Mouse (Mus musculus) gastrocnemius, postnatal 25 days (tissue): ENCODE data around the gene Adgre4. TPM values are rescaled to one million over a fixed set of nuclear protein-coding genes. Genes with fewer than 3 reads are reported as not detected.
"Not testable (repeated sequence)": the region's sequence is repeated elsewhere in the genome, so short reads cannot be mapped to it uniquely, and the experiment has no call there.

Experiments
- DNase-seq: peaks from one replicate; pipeline ENCODE4 v3.0.0; 2022
- long read RNA-seq, 2 experiments: library from polyadenylated mRNA; stranded (forward); transcript quantifications; one replicate each; pipeline ENCODE4 v2.0.0; 2021
- total RNA-seq, 2 experiments: library from RNA; stranded (reverse); gene quantifications; 1 replicate in 1 of 2; 2 replicates in 1 of 2; pipeline ENCODE4 v1.2.3; 2021

Adgre4 gene
- under 1 TPM in 1 of 2 experiments, not detected in 1; 0.19 TPM for total RNA-seq
- long read RNA-seq, experiment 1 = 0 reads
- long read RNA-seq, experiment 2 = 0 reads

GRCm38 (mm10) chr17:55749786-55750185 lies at the start of gene Adgre4:
TSS of gene Adgre4 (plus strand) at chr17:55749984.
- DNase-seq = no peak

GRCm38 (mm10) chr17:55702161-55702820 lies 47.5 kb upstream of the Adgre4 start:
- peak; percentile 18 for DNase-seq

GRCm38 (mm10) chr17:55702865-55703264 lies 46.9 kb upstream of the Adgre4 start:
- DNase-seq = no peak

GRCm38 (mm10) chr17:55711984-55712811 lies 37.6 kb upstream of the Adgre4 start, which contains the start of gene Pot1b:
TSS of gene Pot1b (minus strand) at chr17:55712628.
- DNase-seq = peak; percentile 94

- no peak for DNase-seq
Observed at GRCm38 (mm10) chr17:55721270-55721669, 28.5 kb upstream of the Adgre4 start.

DNA sequence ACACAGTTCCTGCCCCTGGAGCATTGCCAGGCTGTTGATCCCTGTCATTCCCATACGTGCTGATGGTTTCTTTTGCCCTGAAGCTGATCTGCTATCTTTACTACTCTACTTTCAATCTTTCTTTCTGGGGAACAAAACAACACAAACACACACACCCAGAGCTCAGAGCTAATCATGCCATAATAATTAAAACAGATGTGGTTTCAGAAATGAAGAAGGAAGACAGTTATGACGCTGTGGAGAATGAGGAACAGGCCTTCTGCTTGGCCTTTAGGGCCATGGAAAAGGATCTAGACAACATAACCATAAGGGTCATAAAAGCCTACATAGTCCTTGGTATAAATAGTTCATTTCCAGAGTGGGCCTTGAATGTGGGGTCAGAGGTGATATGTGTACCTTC lies 27.5 kb upstream of the Adgre4 start:
- no peak for DNase-seq

DNA sequence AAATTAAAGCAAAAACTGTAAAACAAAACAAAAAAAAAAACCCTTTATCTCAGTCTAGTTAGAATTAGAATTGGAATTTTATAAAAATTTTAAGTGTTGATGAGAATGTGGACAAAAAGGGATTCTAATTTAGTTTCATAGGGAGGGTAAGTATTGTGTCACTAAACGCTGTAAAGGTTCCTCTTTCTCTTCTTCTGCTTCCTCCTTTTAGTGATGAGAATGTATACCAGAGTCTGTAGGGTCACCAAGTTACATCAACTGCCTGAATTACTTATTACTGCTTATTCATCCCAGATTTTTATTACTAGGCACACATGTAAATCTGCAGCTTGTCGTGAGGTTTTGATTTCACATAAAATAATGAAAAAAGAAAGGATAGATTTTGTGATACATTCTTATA lies 23.6 kb upstream of the Adgre4 start:
- no peak for DNase-seq

GRCm38 (mm10) chr17:55736675-55737074 lies 13.1 kb upstream of the Adgre4 start:
- no peak for DNase-seq

GRCm38 (mm10) chr17:55751170-55751569 lies 1.4 kb downstream of the Adgre4 start:
- DNase-seq = no peak

DNA sequence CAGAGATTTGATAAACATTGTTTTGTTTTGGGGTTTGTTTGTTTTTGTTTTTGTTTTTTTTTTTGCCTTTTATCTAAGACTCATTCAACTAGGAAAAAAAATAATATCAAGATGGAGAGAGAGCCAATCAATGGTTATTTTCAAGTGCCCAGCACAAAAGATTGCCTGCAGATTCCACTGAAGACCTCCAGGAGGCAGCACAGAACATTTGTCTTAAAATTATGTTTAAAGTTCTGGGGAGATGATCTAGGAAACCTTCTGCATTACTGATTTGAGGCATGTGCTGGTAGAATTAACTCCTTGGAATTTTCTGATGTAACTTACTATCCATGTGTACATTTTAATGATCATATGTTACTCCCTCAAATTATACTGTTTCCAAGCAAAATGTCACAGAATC lies 63.9 kb downstream of the Adgre4 start:
- no peak for DNase-seq

DNA sequence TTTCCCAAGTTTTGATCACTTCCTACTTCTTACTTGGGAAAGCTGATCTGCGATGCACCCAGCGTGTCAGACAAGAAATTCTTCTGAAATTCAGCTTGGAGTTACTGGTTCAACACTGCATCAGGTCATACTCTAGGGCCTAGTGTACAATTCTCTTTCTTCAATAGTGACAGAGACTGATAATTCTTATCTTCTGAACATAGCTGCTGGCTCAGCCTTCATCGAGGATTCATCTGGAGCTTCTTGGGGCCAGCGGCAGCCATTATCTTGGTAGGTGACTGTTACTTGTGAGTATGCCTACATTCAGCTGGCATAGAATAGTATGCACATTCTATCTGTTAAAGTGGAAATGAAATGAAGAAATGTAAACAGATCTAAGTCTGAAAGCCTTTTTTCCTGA lies 67.1 kb downstream of the Adgre4 start:
- no peak for DNase-seq

- DNase-seq = no peak
Observed at GRCm38 (mm10) chr17:55821566-55821965, 71.8 kb downstream of the Adgre4 start.

DNA sequence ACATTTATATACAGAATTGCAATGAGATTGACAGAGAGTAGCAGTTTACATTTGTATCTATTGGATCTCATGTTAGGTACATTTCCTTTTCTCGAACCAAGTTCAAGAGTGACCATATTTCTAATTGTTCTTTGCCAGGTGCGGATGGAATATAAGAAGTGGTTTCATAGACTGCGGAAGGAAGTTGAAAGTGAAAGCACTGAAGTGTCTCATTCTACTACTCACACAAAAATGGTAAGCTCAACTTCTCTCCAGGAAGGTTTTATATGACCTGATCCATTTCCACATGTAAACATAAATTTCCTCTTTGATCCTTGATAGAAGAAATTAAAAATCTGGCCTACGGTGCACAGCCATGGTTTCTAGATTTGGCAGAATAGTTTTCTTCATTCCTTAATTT lies 93.3 kb downstream of the Adgre4 start:
- no peak for DNase-seq

GRCm38 (mm10) chr17:55877184-55877583 lies 127.4 kb downstream of the Adgre4 start:
- DNase-seq = no peak

DNA sequence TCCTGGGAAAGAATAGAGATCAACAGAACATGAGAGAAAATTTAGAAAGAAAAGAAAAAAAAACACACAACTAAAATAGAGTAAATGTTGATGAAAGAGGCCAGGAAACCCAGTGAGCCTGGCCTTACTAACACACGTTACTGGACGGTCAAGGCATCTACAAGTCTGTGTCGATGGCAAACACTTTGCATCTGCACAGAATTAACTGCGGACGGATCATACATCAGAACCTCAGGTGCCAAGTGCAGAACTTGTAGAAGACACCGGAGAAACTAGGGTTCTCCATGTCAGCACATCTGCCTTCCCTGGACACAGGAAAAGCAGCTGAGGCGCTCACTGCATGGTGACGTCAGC lies 128.5 kb downstream of the Adgre4 start:
- not testable (repeated sequence) for DNase-seq

- DNase-seq = peak; percentile 78
Observed at GRCm38 (mm10) chr17:55878636-55879369, 129.0 kb downstream of the Adgre4 start, which contains the start of gene Zfp119a. TSS of gene Zfp119a (minus strand) at chr17:55878930.

DNA sequence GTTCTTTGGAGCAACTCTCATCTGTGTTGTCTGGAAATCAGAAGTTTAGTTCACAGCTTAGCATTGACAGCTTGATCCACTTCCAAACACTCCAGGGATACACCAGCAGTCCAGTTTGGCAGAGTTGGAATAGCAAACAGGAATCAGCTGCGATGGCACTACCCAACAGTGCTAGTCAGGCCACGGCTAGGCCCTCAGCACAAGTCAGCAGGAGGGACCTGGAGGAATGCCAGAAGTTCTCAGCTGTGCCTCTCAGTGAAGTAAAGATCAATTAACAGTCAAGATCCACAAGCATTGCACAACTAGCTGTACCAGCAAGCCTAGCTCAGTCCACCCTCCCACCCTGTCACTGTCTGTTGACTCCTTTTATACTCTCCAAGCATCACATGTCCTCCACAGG lies 133.8 kb downstream of the Adgre4 start:
- DNase-seq = no peak

DNA sequence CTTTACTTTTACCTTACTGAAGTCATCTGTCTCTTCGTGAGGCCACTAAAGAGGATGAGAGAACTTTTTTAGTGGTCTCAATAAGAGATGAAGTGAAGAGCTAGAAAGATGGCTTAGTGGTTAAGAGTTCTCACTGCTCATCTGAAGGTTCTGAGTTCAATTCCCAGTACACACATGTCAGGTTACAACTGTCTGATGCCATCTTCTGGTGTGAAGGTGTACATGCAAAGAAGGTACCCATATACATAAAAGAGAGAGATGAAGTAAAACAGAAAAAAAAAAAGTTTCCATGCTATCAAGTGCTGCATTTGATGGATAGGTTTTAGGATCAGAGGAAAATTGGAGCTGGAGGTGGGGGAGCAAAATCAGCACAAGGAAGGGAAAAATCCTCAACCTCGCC lies 135.1 kb downstream of the Adgre4 start:
- no peak for DNase-seq

GRCm38 (mm10) chr17:55892406-55892955 lies 142.7 kb downstream of the Adgre4 start:
- DNase-seq = peak; percentile 13

DNA sequence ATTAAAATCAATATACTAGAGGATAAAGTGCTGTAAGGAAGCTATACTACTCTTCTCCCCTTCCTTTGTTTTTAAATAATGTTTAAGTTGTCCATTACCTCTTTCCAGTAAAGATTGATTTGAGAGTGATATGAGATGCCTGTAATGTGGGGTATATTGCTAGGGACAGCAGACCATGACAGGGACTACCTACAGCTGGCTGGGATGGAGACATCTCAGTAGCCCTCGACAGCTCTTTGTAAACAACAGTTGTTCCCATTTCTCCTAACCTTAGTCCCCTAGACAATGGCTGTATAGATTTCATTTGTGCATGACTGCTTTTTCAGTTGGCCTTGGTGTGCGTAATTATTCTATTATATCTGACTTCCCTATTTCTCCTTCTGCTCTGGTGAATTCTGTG lies 153.3 kb downstream of the Adgre4 start:
- no peak for DNase-seq
